Mouse (Mus musculus) bone marrow macrophage, adult 2 months (primary cell): ENCODE measurements around the gene Cdh13. TPM values are rescaled to one million over a fixed set of nuclear protein-coding genes. Genes with fewer than 3 reads are reported as not detected.

Experiments
- H3K27ac ChIP-seq: 2 replicates; pipeline ENCODE4 v1.5.1; 2012; ENCODE audit warnings: low read depth, low read length; ENCODE audit not compliant: insufficient read depth
- H3K4me1 ChIP-seq: 2 replicates; pipeline ENCODE4 v1.6.1; 2012; ENCODE audit warnings: low read length; ENCODE audit not compliant: control insufficient read depth, insufficient read depth
- H3K4me3 ChIP-seq: 2 replicates; pipeline ENCODE4 v1.5.1; 2012; ENCODE audit warnings: mild to moderate bottlenecking, low read length, moderate library complexity; ENCODE audit not compliant: insufficient read depth
- CTCF ChIP-seq: IDR thresholded peaks from 2 replicates; pipeline ENCODE4 v1.5.1; 2012; ENCODE audit warnings: low read depth, mild to moderate bottlenecking, low read length, moderate library complexity
- POLR2A ChIP-seq: IDR thresholded peaks from 2 replicates; pipeline ENCODE4 v1.6.1; 2012; ENCODE audit warnings: mild to moderate bottlenecking, low read depth, low read length, borderline replicate concordance
- polyA plus RNA-seq: library from polyadenylated mRNA; stranded (reverse); fragments of >200 nt; gene quantifications from 2 replicates; pipeline ENCODE4 v1.2.4, GENCODE M21; 2012; ENCODE audit not compliant: missing spikeins, insufficient read depth, insufficient read length

The Cdh13 gene
- polyA plus RNA-seq, 1 experiment = not detected

DNA sequence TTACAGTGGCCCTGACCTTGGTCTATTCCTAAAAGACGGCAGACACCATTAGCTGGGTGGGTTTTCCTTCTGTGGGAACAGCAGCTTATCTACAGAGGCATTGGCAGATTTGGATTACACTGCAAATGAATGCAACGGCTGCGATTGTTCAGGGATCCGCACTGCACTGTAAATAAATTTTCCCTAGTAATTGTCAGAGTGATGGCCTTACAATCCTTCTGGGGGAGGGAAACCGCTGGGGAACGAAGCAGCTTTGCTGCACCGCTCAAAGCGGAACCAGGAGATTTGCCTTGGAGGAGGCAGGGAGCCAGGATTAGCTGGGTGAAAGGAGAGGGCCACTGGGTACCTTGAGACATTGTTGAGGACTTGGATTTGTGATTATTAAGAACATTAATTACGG, 9.3 kb upstream of the Cdh13 start:
- Histone ChIP-seq H3K4me3 (no peak overlapping the region), H3K27ac (no peak overlapping the region), H3K4me1 (no peaks in the 10 kb centered on the region)
- TF ChIP-seq POLR2A (no peak), CTCF (no peak)

DNA sequence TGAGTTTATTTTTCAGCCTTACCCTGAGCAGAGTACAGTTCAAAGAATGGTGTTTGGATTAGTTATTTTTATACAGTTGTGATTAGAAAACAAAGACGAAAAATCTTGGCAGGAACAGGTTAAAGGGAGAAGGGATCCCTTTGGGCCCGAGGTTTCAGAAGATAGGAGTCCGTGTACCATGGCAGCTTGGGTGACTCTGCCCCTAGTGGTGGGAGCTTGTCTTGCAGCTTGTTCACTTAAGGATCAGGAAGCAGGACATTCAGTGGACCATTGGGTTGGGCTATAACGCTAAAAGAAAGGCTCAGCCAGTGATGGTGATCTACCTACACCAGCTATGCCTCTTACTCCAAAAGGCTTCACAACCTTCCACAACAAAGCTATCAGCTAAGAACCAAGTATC, 8.8 kb upstream of the Cdh13 start:
- no peaks in the 10 kb centered on the region for H3K4me1 ChIP-seq
- no peak overlapping the region for H3K27ac ChIP-seq
- no peak overlapping the region for H3K4me3 ChIP-seq
- TF ChIP-seq POLR2A = no peak
- no peak for TF ChIP-seq CTCF

GRCm38 (mm10) chr8:118284112-118285029, 838 bp downstream of the Cdh13 start:
- TF ChIP-seq POLR2A = no peak
- TF ChIP-seq CTCF = no peak

DNA sequence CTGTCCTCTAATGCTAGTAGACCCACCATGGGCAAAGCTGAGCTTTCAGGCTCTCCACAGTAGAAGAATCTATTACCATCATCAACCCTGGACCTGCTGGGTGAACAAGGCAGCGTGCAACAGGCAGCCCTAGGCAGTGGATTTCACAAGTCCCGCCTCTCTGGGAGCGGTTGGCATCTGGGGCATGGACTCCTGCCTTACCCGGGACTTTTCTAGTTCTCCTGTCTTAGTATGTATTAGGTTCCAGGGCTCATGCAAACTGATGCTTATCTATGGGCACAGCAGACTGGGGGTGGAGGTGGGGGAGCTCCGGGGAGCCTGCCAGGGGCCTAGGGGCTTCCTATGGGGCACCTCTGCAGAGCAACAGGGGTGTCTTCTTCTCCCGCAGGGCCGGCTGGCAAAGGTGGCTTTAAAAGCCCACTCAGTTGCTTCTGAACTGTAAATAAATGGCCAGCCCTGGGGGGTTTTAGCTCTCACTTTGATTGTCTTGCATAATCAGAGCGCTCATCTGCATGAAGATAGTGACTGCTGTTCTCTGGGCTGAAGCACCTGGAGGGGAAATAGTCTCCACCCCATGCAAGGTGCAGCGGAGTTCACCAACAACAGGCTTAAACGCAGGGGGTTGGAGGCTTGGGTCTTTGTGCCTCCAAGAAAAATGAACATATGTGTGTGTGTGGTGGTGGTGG, 2.2 kb downstream of the Cdh13 start:
- no peak for TF ChIP-seq POLR2A
- no peak for TF ChIP-seq CTCF
- no peak overlapping the region for H3K4me3 ChIP-seq
- H3K27ac ChIP-seq = no peak overlapping the region
- no peaks in the 10 kb centered on the region for H3K4me1 ChIP-seq

More at GRCm38 (mm10) chr8:118284112-118285029, 838 bp downstream of the Cdh13 start:
- no peaks in the 10 kb centered on the region for H3K4me1 ChIP-seq
- no peak overlapping the region for H3K27ac ChIP-seq
- no peak overlapping the region for H3K4me3 ChIP-seq

DNA sequence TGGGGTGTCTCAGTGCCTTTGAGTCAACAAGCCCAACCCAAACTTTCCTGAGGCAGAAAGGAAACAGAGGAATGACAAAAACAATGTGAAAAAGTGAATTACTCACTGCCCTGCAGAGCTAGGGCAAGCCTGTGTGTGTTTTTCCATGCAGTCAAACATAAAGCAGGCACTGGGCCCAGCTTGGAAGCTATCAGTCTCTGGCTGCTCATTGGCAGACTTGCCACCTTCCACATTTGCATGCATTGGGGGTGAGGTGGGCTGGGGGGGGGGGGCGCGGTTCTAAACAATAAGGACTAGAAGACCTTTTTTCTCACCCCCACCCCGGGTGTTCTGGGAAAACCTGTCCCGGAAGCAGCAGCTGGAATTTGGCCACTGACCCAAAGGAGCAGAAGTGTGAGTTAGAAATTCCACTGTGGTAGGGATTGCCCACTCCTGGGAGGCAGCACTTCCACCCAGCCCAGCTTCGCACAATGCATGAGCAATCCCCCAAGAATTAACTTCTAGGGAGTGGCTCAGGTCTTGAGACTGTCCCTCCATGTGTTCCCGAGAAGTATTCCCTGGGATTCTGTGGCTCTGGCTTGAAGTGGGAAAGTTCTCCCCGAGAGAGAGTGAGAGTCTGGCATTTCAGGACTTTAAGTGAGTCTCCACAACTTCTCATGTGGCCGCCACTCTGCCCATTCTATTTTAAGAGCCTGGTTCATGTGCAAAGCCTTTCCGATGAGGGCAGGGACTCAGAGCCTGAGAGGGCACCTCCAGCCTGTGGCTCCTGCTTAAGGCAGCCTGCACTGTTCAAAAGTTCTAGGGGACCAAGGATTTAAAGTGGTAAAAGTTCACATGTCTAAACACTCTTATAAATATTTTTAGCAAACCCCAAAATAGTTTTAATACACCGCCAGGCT, 3.0 kb downstream of the Cdh13 start:
- TF ChIP-seq CTCF (no peak), POLR2A (no peak)
- no peaks in the 10 kb centered on the region for H3K4me1 ChIP-seq
- no peak overlapping the region for H3K27ac ChIP-seq
- no peak overlapping the region for H3K4me3 ChIP-seq

- H3K4me1 ChIP-seq = no peaks in the 10 kb centered on the region
- H3K27ac ChIP-seq = no peak overlapping the region
- no peak overlapping the region for H3K4me3 ChIP-seq
- TF ChIP-seq POLR2A (no peak), CTCF (no peak)
Measured at GRCm38 (mm10) chr8:118287496-118287895, 4.0 kb downstream of the Cdh13 start.

DNA sequence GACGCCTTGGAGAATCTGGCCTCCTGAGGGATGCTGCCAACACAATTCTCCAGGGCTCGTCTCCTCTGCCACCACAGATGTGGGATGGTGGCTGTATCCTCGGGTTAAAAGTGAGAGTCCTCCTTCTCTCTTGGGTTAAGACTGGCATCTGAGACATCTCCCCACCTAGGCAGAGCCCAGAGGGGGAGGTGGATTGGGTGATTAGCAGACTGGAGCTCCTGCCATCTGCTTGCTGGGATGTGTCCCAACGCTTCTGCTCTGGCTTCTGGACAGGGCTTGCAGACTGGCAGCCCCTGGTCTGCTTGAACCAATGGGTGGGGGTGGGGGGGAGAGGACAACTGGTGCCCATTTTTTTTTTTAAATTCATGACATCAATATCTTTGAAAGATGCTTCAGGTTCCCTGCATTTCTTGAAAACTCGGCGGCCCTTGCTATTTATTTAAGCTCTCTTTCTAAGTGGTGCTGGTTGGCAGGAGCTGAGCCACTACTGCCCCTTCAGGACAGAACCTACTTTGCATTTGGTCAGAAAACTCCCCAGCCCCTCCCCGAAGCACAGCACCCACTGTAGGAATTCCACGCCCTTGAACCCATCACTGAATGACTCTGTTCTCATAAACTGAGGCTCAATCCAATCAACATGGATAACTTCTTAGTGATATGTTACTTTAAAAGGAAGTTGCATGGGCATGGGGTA, 4.9 kb downstream of the Cdh13 start:
- no peak overlapping the region for H3K4me3 ChIP-seq
- TF ChIP-seq POLR2A = no peak
- TF ChIP-seq CTCF = no peak
- no peaks in the 10 kb centered on the region for H3K4me1 ChIP-seq
- H3K27ac ChIP-seq = no peak overlapping the region

DNA sequence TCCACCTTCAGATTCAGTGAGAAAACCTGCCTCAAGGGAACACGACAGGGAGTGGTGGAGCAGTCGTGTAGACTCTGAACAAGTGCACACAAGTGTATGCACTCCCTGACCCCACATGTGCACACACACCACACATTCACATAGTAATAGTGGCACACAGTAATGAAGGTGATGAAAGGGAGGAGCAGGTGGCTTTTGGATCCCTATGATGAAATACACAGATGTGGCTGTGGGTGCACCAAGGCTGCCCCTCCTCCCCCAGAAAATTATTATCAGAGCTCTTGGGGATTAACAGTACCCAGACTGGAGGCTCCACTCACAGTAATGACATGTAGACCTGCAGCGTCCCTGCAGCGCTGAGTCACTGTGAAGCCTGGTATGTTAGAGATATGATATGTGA, 5.6 kb downstream of the Cdh13 start:
- Histone ChIP-seq H3K27ac (no peak overlapping the region), H3K4me1 (no peaks in the 10 kb centered on the region), H3K4me3 (no peak overlapping the region)
- TF ChIP-seq POLR2A (no peak), CTCF (no peak)

DNA sequence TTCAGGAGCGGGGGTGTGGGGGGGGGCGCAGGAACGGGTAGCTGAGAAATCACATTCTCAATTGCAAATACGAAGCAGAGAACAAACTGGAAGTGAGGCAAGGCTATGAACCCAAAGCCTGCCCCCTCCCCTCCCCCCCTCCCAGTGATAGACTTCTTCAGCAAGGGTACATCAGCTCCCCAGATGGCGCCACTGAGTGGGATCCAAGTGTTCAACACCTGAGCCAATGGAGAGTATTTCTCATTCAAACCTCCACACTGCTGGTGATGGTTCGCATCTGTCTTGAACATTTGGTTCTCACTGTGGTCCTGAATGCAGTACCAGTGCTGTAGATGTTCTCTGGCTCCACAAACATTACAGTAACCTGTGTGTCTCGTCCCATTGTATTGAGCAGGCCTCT, 6.0 kb downstream of the Cdh13 start:
- H3K4me3 ChIP-seq = no peak overlapping the region
- H3K27ac ChIP-seq = no peak overlapping the region
- TF ChIP-seq CTCF (no peak), POLR2A (no peak)
- no peaks in the 10 kb centered on the region for H3K4me1 ChIP-seq
